Comparison of ENCODE assay signal across 9 mouse cellular contexts in genomic region chr3:59344065-59344905, GRCm38 (mm10). TPM values are rescaled to one million over a fixed set of nuclear protein-coding genes. Genes with fewer than 3 reads are reported as not detected.
A peak's percentile ranks its signal among the peaks of the same experiment; 100 is the strongest.
DNase-seq lines count a peak whose midpoint lies in the region; ATAC-seq and TF ChIP-seq lines count a peak whose summit lies in the region.
"Had no signal": no experiment of that assay in that cellular context is flagged by ENCODE, and none has a peak within 500 bp of the region (broad histone marks: within the 10 kb centered on the region; RNA-seq: fewer than 3 reads in every experiment).

Igsf10 (minus strand) TSS chr3:59344394.

- peak within 1 kb of the TSS; percentile 43; the same call in 1 of the 2 replicates for H3K27ac ChIP-seq in layer of hippocampus, adult 2 months
- peak within 1 kb of the TSS; percentile 70 for H3K27ac ChIP-seq in hindbrain, postnatal 0 days
- no peak within 1 kb of the TSS for H3K27ac ChIP-seq in liver, embryonic 13.5 days
- no peak within 1 kb of the TSS for H3K27ac ChIP-seq in neural tube, embryonic 12.5 days

- peak within 1 kb of the TSS; percentile 73 for H3K4me3 ChIP-seq in layer of hippocampus, adult 2 months
- peak within 1 kb of the TSS; percentile 85 for H3K4me3 ChIP-seq in hindbrain, postnatal 0 days (ENCODE audit: low read length)
- peak within 1 kb of the TSS; percentile 57 for H3K4me3 ChIP-seq in liver, embryonic 13.5 days (replicated peaks)
- peak within 1 kb of the TSS; percentile 61 for H3K4me3 ChIP-seq in neural tube, embryonic 12.5 days

- TF ChIP-seq CTCF in layer of hippocampus, adult 2 months (conservative IDR thresholded peaks at IDR 0.05), result no peak
- TF ChIP-seq CTCF in hindbrain, postnatal 0 days (IDR thresholded peaks at IDR 0.05; ENCODE audit: low read depth), result peak; percentile 36

- H3K27me3 ChIP-seq in hindbrain, postnatal 0 days (ENCODE audit: insufficient read depth, low read length), result no peaks in the 10 kb centered on the region
- no peaks in the 10 kb centered on the region for H3K27me3 ChIP-seq in liver, embryonic 13.5 days
- H3K27me3 ChIP-seq in neural tube, embryonic 12.5 days (replicated peaks), result no peaks in the 10 kb centered on the region

- 0 out of 2 replicates have a peak, but pooled peaks cover 6% of the 10 kb centered on the region for H3K4me1 ChIP-seq in hindbrain, postnatal 0 days (ENCODE audit: insufficient read depth, low read length)
- H3K4me1 ChIP-seq in liver, embryonic 13.5 days (replicated peaks), result no peaks in the 10 kb centered on the region
- peaks cover 6% of the 10 kb centered on the region for H3K4me1 ChIP-seq in neural tube, embryonic 12.5 days

- peak within 1 kb of the TSS; percentile 83 for H3K4me2 ChIP-seq in hindbrain, postnatal 0 days (ENCODE audit: low read depth, low read length)
- peak within 1 kb of the TSS; percentile 69 for H3K4me2 ChIP-seq in liver, embryonic 13.5 days
- peak within 1 kb of the TSS; percentile 63 for H3K4me2 ChIP-seq in neural tube, embryonic 12.5 days (replicated peaks)

- 3% methylated on average over 23 of the region's 23 CpGs for WGBS in hindbrain, postnatal 0 days
- 3% methylated on average over 22 of the region's 23 CpGs for WGBS in liver, embryonic 13.5 days (ENCODE audit: insufficient replicate concordance)
- WGBS in neural tube, embryonic 12.5 days, result 3% methylated on average over 22 of the region's 23 CpGs

- peak within 1 kb of the TSS; percentile 72 for H3K9ac ChIP-seq in hindbrain, postnatal 0 days (replicated peaks; ENCODE audit: low read length)
- peak within 1 kb of the TSS; percentile 49; the same call in 1 of the 2 replicates for H3K9ac ChIP-seq in liver, embryonic 13.5 days
- peak within 1 kb of the TSS; percentile 63 for H3K9ac ChIP-seq in neural tube, embryonic 12.5 days

- ATAC-seq in hindbrain, postnatal 0 days, result peak; percentile 96
- peak; percentile 48; the same call in 1 of the 2 replicates for ATAC-seq in liver, embryonic 13.5 days (ENCODE audit: low read depth)
- ATAC-seq in neural tube, embryonic 12.5 days (ENCODE audit: low FRiP score, low read depth), result peak; percentile 98

- H3K9me3 ChIP-seq in hindbrain, postnatal 0 days (ENCODE audit: low read length), result no peaks in the 10 kb centered on the region
- no peaks in the 10 kb centered on the region for H3K9me3 ChIP-seq in liver, embryonic 13.5 days (replicated peaks)
- H3K9me3 ChIP-seq in neural tube, embryonic 12.5 days, result no peaks in the 10 kb centered on the region

- H3K36me3 ChIP-seq in hindbrain, postnatal 0 days (ENCODE audit: insufficient read depth, low read length), result no peaks in the 10 kb centered on the region
- H3K36me3 ChIP-seq in liver, embryonic 13.5 days, result no peaks in the 10 kb centered on the region
- no peaks in the 10 kb centered on the region for H3K36me3 ChIP-seq in neural tube, embryonic 12.5 days

- peak; percentile 11 to 22 for DNase-seq in layer of hippocampus, adult 2 months (ENCODE audit: low spot score in 2 of 2)
- no peak for DNase-seq in layer of hippocampus, adult 9-11 months
- DNase-seq in cerebellum, postnatal 4 days (ENCODE audit: low spot score in 2 of 2), result peak; percentile 37 to 79
- peak; percentile 44 for DNase-seq in gastrocnemius, postnatal 25 days
- DNase-seq in hindbrain, postnatal 0 days (ENCODE audit: low spot score), result peak; percentile 78
- DNase-seq in liver, embryonic 13.5 days, result peak; percentile 3
- DNase-seq in thymus, postnatal 4 days, result peak; percentile 60

RNA-seq across cellular contexts. Expression of gene Igsf10, which starts in this region (rescaled TPM):
- 1 to 10 TPM; 1.7 to 2.1 TPM for total RNA-seq in layer of hippocampus, adult 2 months (2021)
- 1 to 10 TPM; 3.9 to 5.4 TPM for total RNA-seq in gastrocnemius, postnatal 25 days (2021)
- 7.1 TPM in 2 replicates for total RNA-seq in hindbrain, postnatal 0 days (2014; rRNA removed)
- 6.2 and 6.7 TPM in 2 replicates for polyA plus RNA-seq in hindbrain, postnatal 0 days (2015; fragmentation: Nextera tagmentation; extraction: Ambion mirVana)
- polyA plus RNA-seq in liver, embryonic 13.5 days (2015; fragmentation: Nextera tagmentation; extraction: Ambion mirVana), result 0.38 and 0.41 TPM in 2 replicates
- polyA plus RNA-seq in neural tube, embryonic 12.5 days (2016; fragmentation: Nextera tagmentation; extraction: Ambion mirVana), result 3.4 and 3.5 TPM in 2 replicates
- total RNA-seq: MEL had no signal

Comparison
In these comparisons a context has a peak if more than half of its experiments do, and no peak if none do; other contexts are left out.
1. Peak in DNase-seq, ATAC-seq, H3K4me3 ChIP-seq, H3K9ac ChIP-seq and H3K4me2 ChIP-seq in liver, embryonic 13.5 days; RNA of the gene not detected or under 1 TPM.
2. H3K27ac ChIP-seq: peak in layer of hippocampus, adult 2 months (single experiment) and hindbrain, postnatal 0 days (single experiment); none in liver, embryonic 13.5 days (single experiment) and neural tube, embryonic 12.5 days (single experiment).
3. ATAC-seq: peak in every context shown above with its lines; median percentile 98 in neural tube, embryonic 12.5 days; 96 in hindbrain, postnatal 0 days; 48 in liver, embryonic 13.5 days.
4. Peak in every context shown above with its lines, with median percentiles within 50 percentile points of each other: H3K4me3 ChIP-seq, H3K4me2 ChIP-seq and H3K9ac ChIP-seq.